In the genomic region with DNA sequence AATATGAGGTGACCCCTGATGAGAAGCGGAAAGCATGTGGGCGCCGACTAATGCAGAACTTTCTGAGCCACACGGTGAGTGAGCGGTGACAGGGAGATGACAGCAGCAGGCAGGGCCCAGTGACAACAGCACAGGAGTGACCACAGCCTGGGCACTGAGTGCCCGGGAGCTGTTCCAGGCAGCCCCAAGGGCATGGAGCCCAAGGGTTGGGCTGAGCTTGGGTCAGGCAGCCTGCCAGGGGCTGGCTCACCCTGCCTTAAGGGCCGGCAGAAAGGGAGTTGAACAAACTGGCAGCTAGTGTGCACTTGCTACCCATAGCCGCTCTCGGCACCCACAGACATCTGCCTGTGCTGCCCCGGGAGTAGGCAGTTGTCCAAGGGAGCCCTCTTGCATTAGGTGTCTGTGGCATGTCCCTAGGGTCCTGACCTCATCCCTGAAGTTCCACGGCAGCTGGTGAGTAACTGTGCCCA, we compare ENCODE assay signal across 9 mouse cellular contexts. TPM values are rescaled to one million over a fixed set of nuclear protein-coding genes. Genes with fewer than 3 reads are reported as not detected.
DNase-seq lines count a peak whose midpoint lies in the region; ATAC-seq lines count a peak whose summit lies in the region.
"Had no signal": no experiment of that assay in that cellular context is flagged by ENCODE, and none has a peak within 500 bp of the region (broad histone marks: within the 10 kb centered on the region; RNA-seq: fewer than 3 reads in every experiment).

No protein-coding gene starts in this region.

- DNase-seq in liver: no peak
- DNase-seq in adrenal gland, adult 8-10 months: peak; percentile 87
- peak; percentile 86 for DNase-seq in gastrocnemius, postnatal 14 days
- peak; percentile 49 for DNase-seq in lung, postnatal 14 days

- intact Hi-C loops in gastrocnemius, postnatal 14 days (cut with DNase I; ENCODE audit: low total_unique reads): no loop called here

- WGBS in liver, embryonic 12.5 days (ENCODE audit: insufficient replicate concordance): 89% methylated on average over 11 of the region's 11 CpGs
- 86% methylated on average over 11 of the region's 11 CpGs for WGBS in forebrain, embryonic 16.5 days

- peaks cover 81% of the 10 kb centered on the region for H3K36me3 ChIP-seq in liver, embryonic 12.5 days
- H3K36me3 ChIP-seq in forebrain, embryonic 16.5 days (ENCODE audit: control insufficient read depth, insufficient read depth): peaks cover 18% of the 10 kb centered on the region

- H3K9ac ChIP-seq in liver, embryonic 12.5 days: no peak overlapping the region
- no peak overlapping the region for H3K9ac ChIP-seq in forebrain, embryonic 16.5 days (replicated peaks; ENCODE audit: low read depth, low read length)

- H3K27ac ChIP-seq in liver, embryonic 12.5 days: 0 out of 2 replicates have a peak overlapping the region, but pooled peaks have one; percentile 25
- no peak overlapping the region for H3K27ac ChIP-seq in forebrain, embryonic 16.5 days (ENCODE audit: low read length)

- no peak overlapping the region for H3K4me3 ChIP-seq in liver, embryonic 12.5 days
- H3K4me3 ChIP-seq in forebrain, embryonic 16.5 days (replicated peaks; ENCODE audit: low read length): no peak overlapping the region

- H3K9me3 ChIP-seq in liver, embryonic 12.5 days (replicated peaks): no peaks in the 10 kb centered on the region
- no peaks in the 10 kb centered on the region for H3K9me3 ChIP-seq in forebrain, embryonic 16.5 days (ENCODE audit: control insufficient read depth, low read length)

- no peak for ATAC-seq in liver, embryonic 12.5 days
- ATAC-seq in activated CD4-positive, CD25-positive, alpha-beta regulatory T cell, adult 4 months: no peak
- no peak for ATAC-seq in forebrain, embryonic 16.5 days

- peaks cover 46% of the 10 kb centered on the region for H3K4me1 ChIP-seq in liver, embryonic 12.5 days
- peaks cover 23% of the 10 kb centered on the region for H3K4me1 ChIP-seq in forebrain, embryonic 16.5 days (replicated peaks; ENCODE audit: control insufficient read depth, insufficient read depth, low read length)

- no peak overlapping the region for H3K4me2 ChIP-seq in liver, embryonic 12.5 days
- H3K4me2 ChIP-seq in forebrain, embryonic 16.5 days (ENCODE audit: low read length): no peak overlapping the region

- no peaks in the 10 kb centered on the region for H3K27me3 ChIP-seq in liver, embryonic 12.5 days (replicated peaks)
- no peaks in the 10 kb centered on the region for H3K27me3 ChIP-seq in forebrain, embryonic 16.5 days (replicated peaks; ENCODE audit: control insufficient read depth, insufficient read depth, low read length)

RNA-seq across cellular contexts. Expression of a gene that starts 5.7 kb away (rescaled TPM):
- polyA plus RNA-seq in liver, embryonic 12.5 days (2016; fragmentation: Nextera tagmentation; extraction: Ambion mirVana): 44.1 and 44.6 TPM in 2 replicates
- 10 to 100 TPM; 36.0 to 55.3 (median 48.6) TPM for total RNA-seq in adrenal gland, adult 8-10 months (2022)
- total RNA-seq in gastrocnemius, postnatal 14 days (2021): 10 to 100 TPM; 12.1 to 12.6 TPM
- polyA plus RNA-seq in activated CD4-positive, CD25-positive, alpha-beta regulatory T cell, adult 4 months (2017; shearing (Covaris generic)): 10 to 100 TPM; 38.6 to 43.6 TPM
- 39.4 and 40.1 TPM in 2 replicates for polyA plus RNA-seq in forebrain, embryonic 16.5 days (2015; fragmentation: Nextera tagmentation; extraction: Ambion mirVana)

RNA-seq across cellular contexts. Expression of a gene that starts 13.5 kb away (rescaled TPM):
- polyA plus RNA-seq in liver, embryonic 12.5 days (2016; fragmentation: Nextera tagmentation; extraction: Ambion mirVana): not detected in 2 replicates
- total RNA-seq in adrenal gland, adult 8-10 months (2022): 1 to 10 TPM; 2.3 to 4.3 (median 3.7) TPM
- total RNA-seq in gastrocnemius, postnatal 14 days (2021): 1 to 10 TPM; 1.0 to 1.6 TPM
- polyA plus RNA-seq in activated CD4-positive, CD25-positive, alpha-beta regulatory T cell, adult 4 months (2017; shearing (Covaris generic)): not detected
- polyA plus RNA-seq in forebrain, embryonic 16.5 days (2015; fragmentation: Nextera tagmentation; extraction: Ambion mirVana): 4.1 and 4.3 TPM in 2 replicates

RNA-seq across cellular contexts. Expression of a gene that starts 24.0 kb away (rescaled TPM):
- polyA plus RNA-seq in liver, embryonic 12.5 days (2016; fragmentation: Nextera tagmentation; extraction: Ambion mirVana): 55.9 and 57.0 TPM in 2 replicates
- under 1 TPM in 3 of 4 experiments, not detected in 1; 0.17 to 0.71 (median 0.43) TPM for total RNA-seq in adrenal gland, adult 8-10 months (2022)
- not detected for total RNA-seq in gastrocnemius, postnatal 14 days (2021)
- polyA plus RNA-seq in activated CD4-positive, CD25-positive, alpha-beta regulatory T cell, adult 4 months (2017; shearing (Covaris generic)): not detected
- polyA plus RNA-seq in forebrain, embryonic 16.5 days (2015; fragmentation: Nextera tagmentation; extraction: Ambion mirVana): not detected in 2 replicates
- polyA plus RNA-seq: neural tube, embryonic 11.5 days had no signal

RNA-seq across cellular contexts. Expression of a gene that starts 35.5 kb away (rescaled TPM):
- not detected in 2 replicates for polyA plus RNA-seq in liver, embryonic 12.5 days (2016; fragmentation: Nextera tagmentation; extraction: Ambion mirVana)
- total RNA-seq in adrenal gland, adult 8-10 months (2022): not detected
- not detected for total RNA-seq in gastrocnemius, postnatal 14 days (2021)
- polyA plus RNA-seq in activated CD4-positive, CD25-positive, alpha-beta regulatory T cell, adult 4 months (2017; shearing (Covaris generic)): not detected
- 0.43 and 0.84 TPM in 2 replicates for polyA plus RNA-seq in forebrain, embryonic 16.5 days (2015; fragmentation: Nextera tagmentation; extraction: Ambion mirVana)
- total RNA-seq: left cerebral cortex, postnatal 25 days had no signal
- polyA plus RNA-seq: neural tube, embryonic 11.5 days had no signal

RNA-seq across cellular contexts. Expression of a gene that starts 37.4 kb away (rescaled TPM):
- polyA plus RNA-seq in liver, embryonic 12.5 days (2016; fragmentation: Nextera tagmentation; extraction: Ambion mirVana): 24.2 and 27.0 TPM in 2 replicates
- 10 to 100 TPM; 13.6 to 33.8 (median 24.0) TPM for total RNA-seq in adrenal gland, adult 8-10 months (2022)
- 10 to 100 TPM; 31.3 to 37.5 TPM for total RNA-seq in gastrocnemius, postnatal 14 days (2021)
- polyA plus RNA-seq in activated CD4-positive, CD25-positive, alpha-beta regulatory T cell, adult 4 months (2017; shearing (Covaris generic)): under 1 TPM in 1 of 2 experiments, not detected in 1; 0.25 TPM
- polyA plus RNA-seq in forebrain, embryonic 16.5 days (2015; fragmentation: Nextera tagmentation; extraction: Ambion mirVana): 792 and 816 TPM in 2 replicates

Comparison
In these comparisons a context has a peak if more than half of its experiments do, and no peak if none do; other contexts are left out.
1. RNA of a gene that starts 24.0 kb away (polyA plus RNA-seq): 55.9 to 57.0 TPM in liver, embryonic 12.5 days; not detected in activated CD4-positive, CD25-positive, alpha-beta regulatory T cell, adult 4 months and not detected in forebrain, embryonic 16.5 days; every median in the first group is over 10 times any median in the second.